Mouse (Mus musculus) cerebellum, adult (tissue): ENCODE results near the gene BC052040.

Experiments used
- ATAC-seq: cut with Nextera tagmentation; 2 replicates; pipeline ENCODE4 v1.9.2; 2017; ENCODE audit warnings: mild to moderate bottlenecking, moderate library complexity, mixed read lengths; ENCODE audit not compliant: insufficient number of reproducible peaks, low FRiP score, low TSS enrichment

Gene BC052040

DNA sequence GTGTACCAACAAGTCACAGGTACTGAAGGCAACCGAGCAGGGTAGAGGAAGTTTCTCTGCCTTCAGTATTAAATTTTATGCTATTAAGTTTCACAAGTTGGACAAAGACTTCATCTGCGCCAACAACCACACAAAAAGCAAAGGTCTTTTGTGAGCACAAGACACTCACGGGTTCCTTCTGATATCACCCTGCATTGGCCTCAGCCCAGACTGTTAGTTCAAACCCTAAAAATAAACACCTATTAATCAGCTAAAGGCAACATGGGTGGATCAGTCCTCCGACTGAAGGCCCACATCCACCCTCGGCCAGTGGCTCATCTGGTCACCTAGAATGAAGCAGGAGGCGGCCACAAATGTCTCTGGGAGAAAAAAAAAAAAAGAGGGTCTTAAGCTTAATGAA, 176.2 kb downstream of the BC052040 start:
- ATAC-seq: no peak

DNA sequence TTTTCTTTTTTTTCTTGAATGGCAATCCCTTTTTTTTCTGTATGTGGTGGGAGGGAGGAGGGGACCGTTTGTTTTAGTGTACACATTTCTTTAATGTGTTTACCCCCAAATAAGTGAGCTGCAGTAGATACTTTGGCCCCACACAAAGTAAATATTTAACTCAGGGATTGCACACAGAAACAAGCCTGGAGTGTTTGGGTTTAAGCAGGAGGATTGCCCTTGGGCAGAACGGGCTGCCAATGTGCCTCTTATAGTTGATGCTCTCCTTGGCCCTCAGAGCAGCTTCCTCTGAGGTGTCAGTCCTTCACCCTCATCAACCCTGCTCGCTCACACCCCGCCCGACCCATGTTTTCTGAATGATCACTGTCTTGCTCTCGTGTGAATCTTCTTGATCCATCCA, 177.0 kb downstream of the BC052040 start:
- no peak for ATAC-seq

DNA sequence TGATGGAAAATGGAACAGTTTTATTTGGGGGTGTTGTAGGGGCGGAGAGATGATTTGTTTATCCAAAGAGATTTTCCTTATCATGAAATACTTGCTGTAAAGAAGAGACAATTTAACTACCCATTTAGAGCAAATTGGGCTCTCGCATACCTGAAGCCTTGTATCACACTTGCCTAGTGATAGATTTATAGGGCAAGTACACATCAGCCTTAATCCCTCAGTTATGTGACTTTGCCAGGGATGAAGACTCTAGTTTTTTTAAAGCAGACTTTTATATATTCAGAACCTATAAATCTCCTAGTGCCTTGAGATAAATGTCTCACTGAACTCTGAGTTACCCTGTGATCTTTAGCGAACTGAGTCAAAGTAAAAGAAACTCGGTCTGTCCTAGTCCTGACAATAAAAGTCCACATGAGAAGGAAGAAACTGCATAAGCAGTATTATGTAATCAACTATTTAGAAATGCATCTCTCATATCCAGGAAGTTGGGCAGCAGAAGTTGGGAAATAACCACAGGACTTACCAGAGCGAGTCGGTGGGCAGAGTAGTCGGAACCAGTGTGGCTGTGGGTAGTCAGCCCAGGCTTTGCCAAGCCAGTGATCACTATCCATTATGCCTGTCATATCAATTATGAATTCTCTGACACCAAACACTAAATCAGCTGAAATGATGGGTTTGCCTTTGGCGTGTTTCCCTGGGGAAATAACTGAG, 183.2 kb downstream of the BC052040 start:
- ATAC-seq: no peak

DNA sequence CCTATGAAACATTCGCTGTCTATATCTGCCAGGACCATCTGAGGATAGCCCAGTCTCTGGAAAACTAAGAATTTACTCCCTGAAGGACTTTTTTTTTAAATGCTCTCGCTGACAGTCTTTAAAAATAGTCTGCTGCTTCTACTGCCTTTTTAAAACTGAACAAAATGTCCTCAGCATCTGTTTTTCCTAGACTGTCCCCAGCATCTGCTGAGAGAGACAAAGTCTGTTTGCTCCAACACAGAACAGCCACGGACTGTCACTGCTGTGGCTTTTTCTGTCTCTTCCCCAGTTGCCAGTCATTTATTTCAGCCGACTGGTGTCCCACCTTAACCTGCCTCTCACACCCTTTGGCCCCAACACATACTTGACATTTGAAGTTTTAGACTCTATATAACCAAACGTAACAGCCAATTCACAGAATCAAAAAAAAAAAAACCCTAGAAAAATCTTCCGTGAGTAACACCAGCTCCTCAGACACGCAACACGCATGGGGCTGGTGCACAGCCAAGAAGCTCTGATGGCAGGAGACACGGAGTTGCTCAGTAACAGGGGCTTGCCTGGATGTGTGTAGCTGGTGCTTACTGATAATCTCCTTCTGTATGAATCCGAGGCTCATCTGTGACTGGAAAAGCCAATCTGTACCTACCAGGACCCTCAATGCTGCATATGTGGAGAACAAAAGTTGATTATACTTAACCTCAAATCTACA, 188.2 kb downstream of the BC052040 start:
- no peak for ATAC-seq

DNA sequence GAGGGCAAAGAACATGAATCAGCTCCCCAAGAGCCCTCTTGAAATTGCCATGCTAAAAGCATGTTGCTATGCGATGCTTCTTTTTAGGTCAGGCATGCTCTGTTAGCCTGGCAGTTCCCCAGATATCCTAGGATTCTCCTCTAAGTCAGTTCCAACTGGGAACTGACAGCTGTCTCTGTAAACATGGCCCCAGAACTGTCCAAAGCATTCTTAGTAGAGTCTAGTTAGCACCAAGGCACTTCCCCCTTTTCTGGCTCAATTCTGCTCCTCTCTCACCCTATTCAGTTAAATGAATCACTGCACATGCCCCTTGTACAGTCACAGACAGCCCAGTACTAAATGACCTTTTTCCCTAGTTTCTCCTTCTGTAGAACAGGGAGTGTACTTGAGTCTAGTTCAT, 191.2 kb downstream of the BC052040 start:
- no peak for ATAC-seq

DNA sequence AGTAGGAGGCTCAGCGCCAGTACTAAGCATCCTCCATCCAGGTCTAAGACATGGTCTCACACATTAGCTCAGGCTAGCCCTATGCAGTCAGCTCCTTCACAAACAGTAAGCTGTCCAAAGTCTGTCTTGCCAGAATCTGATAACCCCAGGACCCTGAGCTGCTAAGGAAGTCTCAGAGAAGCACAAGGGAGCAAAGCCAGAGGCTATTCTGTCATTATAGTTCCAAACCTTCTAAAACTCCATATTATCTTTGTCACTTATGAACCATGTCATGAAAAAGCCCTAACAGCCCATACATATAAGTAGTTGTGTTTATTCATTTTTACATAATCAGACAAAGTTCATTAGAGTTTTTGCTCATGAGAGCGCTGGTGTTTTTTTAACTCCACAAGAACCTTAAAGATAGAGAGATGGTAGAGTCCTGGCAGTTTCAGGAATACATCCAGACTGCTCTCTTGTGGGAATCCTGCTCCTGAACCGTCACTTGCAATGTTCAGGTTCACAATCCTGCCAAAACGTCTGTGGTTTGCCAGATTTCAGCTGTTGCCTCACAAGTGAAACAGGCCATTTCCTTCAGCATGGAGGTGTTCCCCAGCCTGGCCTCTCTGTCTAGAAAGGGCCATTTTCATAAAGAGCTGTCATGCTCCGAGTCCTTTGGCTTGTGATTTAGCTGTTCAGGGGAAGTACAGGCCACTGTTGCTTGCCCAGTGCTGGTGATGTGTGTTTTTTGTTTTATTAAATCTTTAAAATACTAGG, 192.8 kb downstream of the BC052040 start:
- ATAC-seq: no peak

DNA sequence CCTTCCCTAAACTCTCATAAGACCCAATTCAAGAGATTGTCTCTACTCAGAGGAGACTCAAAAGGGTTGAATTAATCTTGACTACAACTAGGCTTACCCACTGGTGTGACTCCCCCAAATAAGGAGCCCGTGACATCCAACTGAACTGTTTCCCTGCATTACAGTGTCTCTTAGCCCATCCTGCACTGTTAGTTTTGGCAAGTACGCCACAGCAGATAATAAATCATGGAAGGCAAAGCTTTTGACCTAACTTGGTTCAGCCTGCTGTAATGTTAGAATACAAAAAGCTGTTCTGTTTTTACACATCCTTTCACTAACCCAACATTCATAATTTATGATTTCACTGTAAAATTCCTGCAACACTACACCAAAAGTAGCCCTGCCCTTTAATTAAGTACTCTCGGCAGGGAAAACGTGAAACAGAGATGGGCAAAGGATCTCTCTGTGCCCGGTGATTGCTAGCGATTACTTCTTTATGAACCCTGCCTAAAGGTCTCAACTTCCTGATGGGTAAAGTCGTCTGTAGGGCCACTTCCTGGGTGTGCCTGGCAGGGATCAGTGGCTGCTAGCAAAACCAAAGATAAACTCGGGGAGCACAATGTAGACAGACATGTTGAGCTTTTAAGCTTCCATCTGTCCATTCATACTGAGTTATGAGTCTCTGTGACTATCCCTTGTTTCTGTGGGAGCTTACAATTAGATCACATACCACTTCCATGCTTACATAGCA, 194.1 kb downstream of the BC052040 start:
- ATAC-seq: no peak

DNA sequence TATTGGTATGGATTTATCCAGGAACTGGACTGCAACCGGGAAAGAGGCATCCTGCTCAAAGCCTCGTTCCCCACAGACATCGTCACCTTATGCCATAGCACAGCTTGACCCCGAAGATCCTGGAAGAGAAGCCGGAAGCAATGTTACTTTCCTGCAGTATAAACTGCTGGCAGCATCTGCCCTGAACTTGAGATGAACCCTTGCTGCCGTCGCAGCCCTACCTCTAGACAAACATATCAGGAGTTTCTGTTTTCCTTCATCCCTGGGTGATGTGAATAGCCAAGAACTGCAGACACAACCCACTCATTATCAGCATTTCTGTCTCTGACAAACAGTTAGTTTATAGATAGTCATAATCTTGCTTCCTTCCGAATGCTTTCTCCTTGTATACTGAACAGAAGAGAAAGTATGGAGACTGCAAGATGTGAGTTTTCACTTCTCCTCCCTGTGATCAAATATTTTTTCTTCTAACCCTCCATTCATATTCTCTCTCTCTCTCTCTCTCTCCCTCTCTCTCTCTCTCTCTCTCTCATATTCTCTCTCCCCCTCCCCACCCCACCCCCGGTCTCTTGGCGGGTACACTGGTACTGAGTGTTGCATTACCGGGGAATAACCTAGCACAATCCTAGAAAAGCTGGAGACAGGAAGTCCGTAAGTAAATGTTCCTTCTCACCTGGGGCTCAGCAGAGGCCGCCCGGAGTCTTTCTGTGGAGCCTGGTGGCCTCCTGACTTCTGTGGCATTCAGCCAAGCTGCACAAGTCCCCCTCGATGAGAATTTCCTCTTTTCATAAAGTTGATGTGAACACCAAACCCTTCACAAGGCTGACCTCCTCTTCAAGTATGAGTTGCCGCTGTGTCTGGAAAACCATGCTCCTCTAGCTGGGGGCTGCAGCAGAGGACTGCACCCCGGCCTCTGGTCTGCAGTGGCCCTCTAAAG, 195.7 kb downstream of the BC052040 start:
- no peak for ATAC-seq

DNA sequence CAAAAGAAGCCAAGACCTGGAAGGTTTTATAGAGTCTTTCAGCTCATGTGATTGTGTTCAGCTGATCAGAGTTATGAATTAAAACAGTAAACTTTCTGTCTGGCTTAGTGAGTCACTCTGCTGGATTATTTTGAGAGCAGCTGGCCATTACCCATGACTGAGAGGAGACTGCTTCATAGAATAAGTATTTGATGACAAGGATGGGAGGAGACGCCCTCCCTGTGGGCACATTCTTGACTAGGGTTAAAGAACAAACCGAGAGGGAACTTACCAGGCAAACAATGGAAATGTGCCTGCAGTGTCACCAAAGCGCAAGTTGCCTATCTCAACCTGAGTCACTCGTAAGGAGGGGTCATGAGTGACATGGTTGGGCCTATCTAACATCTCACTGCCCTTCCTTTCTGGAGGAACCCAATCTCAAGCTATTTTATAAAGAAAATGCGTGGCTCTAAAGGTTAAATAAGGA, 199.1 kb downstream of the BC052040 start:
- no peak for ATAC-seq

DNA sequence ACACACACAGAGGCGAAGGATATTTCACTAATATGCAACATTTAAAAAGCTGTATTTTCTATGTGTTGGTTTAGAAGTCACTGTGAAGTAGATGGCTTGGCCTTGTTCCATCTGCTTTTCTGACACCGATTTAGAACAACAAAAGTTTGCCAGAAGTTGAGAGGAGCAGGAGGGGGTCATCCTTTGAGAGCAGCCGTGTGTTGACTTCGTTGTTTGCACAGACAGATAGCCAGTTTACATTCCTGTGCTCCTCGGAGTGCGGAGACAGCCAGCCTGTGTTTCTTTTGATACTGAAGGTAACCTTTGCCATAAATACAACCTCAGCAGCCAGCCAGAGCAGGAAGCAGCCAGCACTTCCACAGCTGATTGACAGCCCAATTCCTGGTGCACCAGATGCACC, 204.2 kb downstream of the BC052040 start:
- ATAC-seq: no peak

DNA sequence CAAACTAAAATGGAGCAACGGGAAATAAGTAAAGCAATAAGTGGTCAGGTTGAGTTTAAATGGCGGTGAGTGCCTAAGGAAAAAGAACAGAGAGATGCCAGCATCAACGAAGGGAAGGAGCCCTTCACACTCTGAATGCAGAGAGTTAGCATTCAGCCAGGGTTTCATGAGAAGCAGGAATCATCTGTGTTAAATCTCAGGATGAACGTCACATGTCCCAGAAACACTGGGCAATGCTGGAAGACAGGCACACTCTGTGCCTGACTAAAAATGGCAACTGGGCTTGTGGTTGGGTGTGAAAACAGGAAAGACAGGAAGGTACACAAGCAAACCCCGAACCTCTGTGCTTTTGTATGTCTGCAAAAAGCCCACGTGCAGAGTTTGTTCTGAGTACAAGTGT, 217.3 kb downstream of the BC052040 start:
- no peak for ATAC-seq

DNA sequence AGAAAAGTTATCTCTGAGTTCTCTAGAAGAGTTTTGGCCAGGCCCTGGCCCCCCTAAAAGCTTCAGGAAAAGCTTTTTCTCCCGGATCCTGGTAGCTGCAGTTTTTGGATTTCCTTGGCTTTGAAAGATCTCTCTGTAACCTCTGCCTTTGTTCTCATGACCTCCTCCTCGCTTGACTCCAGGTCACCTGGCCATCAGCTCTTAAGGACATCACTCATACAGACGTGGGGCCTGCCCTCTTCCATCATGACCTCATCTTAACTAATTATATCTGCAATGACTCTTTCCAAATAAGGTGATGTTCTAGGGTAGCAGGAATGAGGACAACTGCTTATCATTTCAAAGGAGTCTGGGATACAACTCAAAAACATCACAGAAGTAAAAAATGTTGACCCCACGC, 226.9 kb downstream of the BC052040 start:
- ATAC-seq: no peak

DNA sequence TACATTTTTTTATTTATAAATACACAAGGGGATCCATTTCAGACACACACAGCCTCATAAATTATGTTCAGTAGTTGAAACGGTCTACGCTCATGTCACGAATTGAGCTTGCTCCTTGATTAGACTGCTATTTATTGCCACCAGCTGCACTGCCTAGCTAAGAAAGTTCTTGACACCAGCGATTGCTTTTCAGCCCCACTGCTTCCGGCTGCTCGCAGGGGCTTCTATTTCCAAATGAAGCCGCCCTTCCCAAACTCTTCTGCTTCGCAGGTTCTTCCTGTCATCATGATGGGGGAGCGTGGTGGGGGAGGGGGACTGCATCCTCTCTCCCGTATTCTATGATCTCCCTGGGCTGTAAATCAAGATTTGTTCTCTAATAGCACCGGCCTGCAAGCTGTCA, 231.8 kb downstream of the BC052040 start:
- ATAC-seq: no peak

DNA sequence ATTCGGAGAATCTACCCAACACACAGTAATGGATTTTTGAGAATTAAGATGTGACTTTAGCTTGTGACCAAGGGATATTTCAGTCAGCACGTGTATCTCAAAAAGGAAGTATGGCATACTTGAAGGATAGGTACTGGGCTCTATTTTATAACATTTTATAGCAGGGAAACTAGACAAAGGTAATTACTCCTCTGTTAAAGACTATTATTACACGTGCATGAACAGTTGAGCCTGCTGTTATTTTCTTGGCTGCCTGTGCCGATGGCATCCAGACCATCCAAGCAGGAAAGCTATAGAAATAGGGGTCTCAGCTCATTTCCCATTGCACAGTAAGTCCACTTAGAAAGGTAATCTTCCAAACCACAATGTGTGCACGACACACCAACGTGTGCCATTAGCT, 232.2 kb downstream of the BC052040 start:
- no peak for ATAC-seq

DNA sequence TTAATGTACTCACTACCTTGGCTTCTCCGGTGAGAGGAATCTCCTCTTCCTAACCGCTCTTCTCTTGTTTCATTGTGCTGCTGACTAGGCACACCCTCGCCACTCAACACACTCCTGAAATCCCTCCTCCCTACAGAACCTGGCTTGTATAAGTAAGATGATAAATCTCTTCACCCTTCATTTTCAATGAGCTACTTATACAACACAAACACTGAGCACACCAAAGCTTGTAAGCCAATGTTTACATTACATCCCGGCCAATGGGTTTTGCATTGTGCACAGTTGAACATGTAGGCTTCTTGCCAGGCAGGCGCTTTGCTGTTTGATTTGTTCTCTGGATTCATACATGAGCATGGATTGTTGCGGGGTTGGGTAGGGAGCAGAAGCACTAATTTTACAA, 236.4 kb downstream of the BC052040 start:
- ATAC-seq: no peak

DNA sequence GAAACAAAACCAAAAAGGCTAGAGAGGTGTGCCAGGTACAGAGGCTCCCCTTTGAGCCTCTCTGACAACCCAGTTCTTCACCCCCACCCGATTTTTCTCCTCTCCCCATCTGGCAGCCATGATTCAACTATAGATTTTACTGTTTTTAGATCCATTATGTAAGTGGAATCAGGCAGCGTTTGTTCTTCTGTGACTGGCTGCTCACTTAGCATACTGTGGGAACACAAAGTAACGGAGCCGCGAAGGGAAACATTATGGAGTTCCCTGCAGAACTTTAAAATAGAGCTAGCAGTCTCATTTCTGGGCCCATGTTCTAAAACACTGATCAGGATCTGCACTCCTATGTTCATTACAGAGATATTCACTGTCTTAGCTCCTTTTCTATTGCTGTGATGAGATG, 240.8 kb downstream of the BC052040 start:
- no peak for ATAC-seq
